Mouse (Mus musculus) thymus, adult 2 months (tissue): ENCODE data around the gene Fam20a. TPM values are rescaled to one million over a fixed set of nuclear protein-coding genes. Genes with fewer than 3 reads are reported as not detected.
A peak's percentile ranks its signal among the peaks of the same experiment; 100 is the strongest.

Experiments
- DNase-seq: peaks from one replicate; pipeline ENCODE4 v3.0.0; 2021
- H3K27ac ChIP-seq: fragments of 200-500 bp; 2 replicates; pipeline ENCODE4 v1.5.1; 2012; ENCODE audit warnings: low read length, control low read depth; ENCODE audit not compliant: control insufficient read depth, insufficient read depth
- H3K27me3 ChIP-seq: fragments of 200-500 bp; 2 replicates; pipeline ENCODE4 v1.6.1; 2012; ENCODE audit warnings: mild to moderate bottlenecking, low read length, moderate library complexity, mixed read lengths; ENCODE audit not compliant: control insufficient read depth, insufficient read depth
- H3K36me3 ChIP-seq: fragments of 200-500 bp; 2 replicates; pipeline ENCODE4 v1.6.1; 2012; ENCODE audit warnings: mild to moderate bottlenecking, low read length, moderate library complexity; ENCODE audit not compliant: control insufficient read depth, insufficient read depth
- H3K4me1 ChIP-seq: fragments of 200-500 bp; replicated peaks from 2 replicates; pipeline ENCODE4 v1.6.1; 2012; ENCODE audit warnings: low read length; ENCODE audit not compliant: control insufficient read depth, insufficient read depth
- H3K4me3 ChIP-seq: fragments of 200-500 bp; 2 replicates; pipeline ENCODE4 v1.5.1; 2012; ENCODE audit warnings: mild to moderate bottlenecking, low read length, control low read depth, moderate library complexity; ENCODE audit not compliant: control insufficient read depth, insufficient read depth
- CTCF ChIP-seq: fragments of 200-500 bp; IDR thresholded peaks from 2 replicates; pipeline ENCODE4 v1.5.1; 2012; ENCODE audit warnings: mild to moderate bottlenecking, control low read depth, low read length, moderate library complexity, borderline replicate concordance; ENCODE audit not compliant: control insufficient read depth, poor library complexity, insufficient read depth; ENCODE audit errors: extremely low read depth
- POLR2A ChIP-seq: fragments of 200-500 bp; IDR thresholded peaks from 2 replicates; pipeline ENCODE4 v1.6.1; 2012; ENCODE audit warnings: mild to moderate bottlenecking, low read length, control low read depth, moderate library complexity; ENCODE audit not compliant: control insufficient read depth, poor library complexity, insufficient read depth; ENCODE audit errors: extremely low read depth
- WGBS: fragments of 180-500 bp; shearing (Covaris S2); methylation state at CpG from one replicate; pipeline ENCODE4 v1.1.7; 2018; 5-methylcytosine and 5-hydroxymethylcytosine counted together
- polyA plus RNA-seq: library from polyadenylated mRNA; depleted of rRNA; stranded (reverse); fragments of >200 nt; gene quantifications from 2 replicates; pipeline ENCODE4 v1.2.3, GENCODE M21; 2012; rRNA removed

The Fam20a gene
- 2.8 and 3.2 TPM in 2 replicates for polyA plus RNA-seq

DNA sequence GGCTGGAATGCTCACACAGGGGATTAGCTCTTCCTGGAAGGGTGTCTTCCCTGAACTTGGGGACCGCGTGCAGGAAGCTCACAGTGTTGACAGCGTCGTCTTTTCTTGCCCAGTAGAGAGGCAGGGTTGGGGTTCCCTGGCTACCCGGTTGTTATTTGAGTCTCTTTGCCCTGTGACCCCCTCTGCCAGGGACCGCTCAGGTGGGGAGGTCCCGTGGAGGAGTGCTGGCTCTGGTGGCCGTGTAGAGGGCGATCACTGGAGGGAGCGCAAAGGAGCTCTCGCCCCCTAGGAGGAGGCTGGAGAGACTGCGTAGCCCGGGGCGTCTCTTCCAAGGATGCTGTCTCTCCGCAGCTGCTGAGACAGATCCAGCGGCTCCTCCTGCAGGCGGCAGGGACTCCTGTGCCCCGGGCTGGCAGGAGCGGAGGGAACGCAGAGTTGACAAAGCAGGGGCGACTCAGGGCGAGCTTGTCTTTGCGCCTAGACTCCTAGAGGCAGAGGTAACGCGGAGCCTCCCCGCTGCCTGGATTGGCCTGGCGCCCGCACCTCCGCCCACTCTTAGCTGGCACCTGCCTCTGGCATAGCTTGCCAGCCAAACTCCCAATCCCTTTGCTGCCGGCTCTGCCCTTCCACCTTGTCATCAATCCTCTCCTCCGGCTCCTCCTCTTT lies at the start of gene Fam20a:
TSS of gene Fam20a (minus strand) at position 499 of the 666 bp plus-strand sequence.
- Histone ChIP-seq H3K36me3 (no peaks in the 10 kb centered on the region), H3K4me1 (no peaks in the 10 kb centered on the region), H3K27ac (no peak within 1 kb of the TSS), H3K4me3 (peak within 1 kb of the TSS; percentile 19), H3K27me3 (peaks cover 14% of the 10 kb centered on the region; the same call in 1 of the 2 replicates)
- TF ChIP-seq CTCF (no peak), POLR2A (no peak)
- 3% methylated on average over 30 of the region's 31 CpGs for WGBS
- no peak for DNase-seq

DNA sequence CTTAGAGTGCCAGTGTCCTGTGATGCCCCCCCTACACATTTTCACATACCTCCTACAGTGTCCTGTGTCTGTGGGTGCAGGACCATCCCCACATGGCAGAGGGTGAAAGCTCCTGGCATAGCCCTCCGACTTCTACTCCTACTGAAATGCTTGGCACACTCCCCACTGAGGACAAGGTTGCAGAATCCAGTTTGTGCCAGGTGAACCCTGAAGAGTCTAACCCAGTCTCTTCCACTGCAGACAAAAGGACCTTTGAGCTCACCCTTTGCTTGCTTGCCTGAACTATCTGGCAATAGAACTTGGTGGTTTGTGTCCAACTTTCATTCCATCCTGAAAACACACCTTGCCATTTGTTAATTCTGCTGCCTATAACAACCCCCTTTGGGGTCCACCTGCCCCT lies 49.3 kb upstream of the Fam20a start:
- 94% methylated on average over 1 of the region's 1 CpGs for WGBS
- H3K4me1 ChIP-seq, result peaks cover 7% of the 10 kb centered on the region; the same call in 1 of the 2 replicates
- TF ChIP-seq CTCF, result no peak
- no peak overlapping the region for H3K27ac ChIP-seq
- H3K4me3 ChIP-seq, result no peak overlapping the region
- DNase-seq, result no peak
- H3K36me3 ChIP-seq, result no peaks in the 10 kb centered on the region
- H3K27me3 ChIP-seq, result no peaks in the 10 kb centered on the region

DNA sequence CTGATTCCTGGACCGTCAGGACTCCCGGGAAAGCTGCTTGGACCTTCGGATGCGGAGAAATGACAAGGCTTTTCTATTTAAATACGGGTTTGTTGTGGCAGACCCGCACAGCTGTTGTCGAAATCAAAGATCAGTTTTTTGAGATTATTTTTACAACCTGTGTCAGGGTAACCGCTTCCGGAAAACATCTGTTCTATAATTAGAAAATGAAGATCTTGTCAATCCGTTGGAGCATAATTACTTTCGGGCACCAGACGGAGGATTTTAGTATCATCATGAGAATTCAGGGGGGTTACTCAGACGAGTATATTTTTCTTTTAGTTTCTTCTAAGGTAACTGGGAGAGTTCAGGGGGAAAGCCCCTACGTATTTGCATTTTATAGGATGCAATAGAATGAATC lies 48.1 kb upstream of the Fam20a start:
- Histone ChIP-seq H3K27ac (no peak overlapping the region), H3K4me1 (peaks cover 7% of the 10 kb centered on the region; the same call in 1 of the 2 replicates), H3K36me3 (no peaks in the 10 kb centered on the region), H3K4me3 (no peak overlapping the region), H3K27me3 (no peaks in the 10 kb centered on the region)
- DNase-seq, result no peak
- WGBS, result 69% methylated on average over 14 of the region's 14 CpGs
- TF ChIP-seq POLR2A (no peak), CTCF (no peak)

DNA sequence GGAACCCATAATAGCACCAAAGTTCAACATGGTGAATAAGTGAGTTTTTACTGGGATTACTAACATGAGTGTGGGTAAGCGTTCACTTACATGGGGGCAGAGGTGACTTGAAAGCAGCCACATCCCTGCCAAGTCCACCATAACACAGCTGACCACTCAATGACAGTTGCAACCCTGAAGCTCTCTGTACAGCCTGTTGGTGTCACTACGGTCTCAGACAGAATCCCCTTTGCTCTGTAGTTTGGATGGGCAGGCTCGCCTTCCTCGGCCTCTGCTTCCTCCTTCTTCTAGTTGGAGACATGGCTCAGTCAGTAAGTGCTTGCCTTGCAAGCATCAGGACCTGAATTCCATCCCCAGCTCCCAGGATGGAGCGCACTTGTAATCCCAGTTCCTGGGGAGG lies 47.0 kb upstream of the Fam20a start:
- no peaks in the 10 kb centered on the region for H3K36me3 ChIP-seq
- no peak for TF ChIP-seq POLR2A
- no peak for TF ChIP-seq CTCF

DNA sequence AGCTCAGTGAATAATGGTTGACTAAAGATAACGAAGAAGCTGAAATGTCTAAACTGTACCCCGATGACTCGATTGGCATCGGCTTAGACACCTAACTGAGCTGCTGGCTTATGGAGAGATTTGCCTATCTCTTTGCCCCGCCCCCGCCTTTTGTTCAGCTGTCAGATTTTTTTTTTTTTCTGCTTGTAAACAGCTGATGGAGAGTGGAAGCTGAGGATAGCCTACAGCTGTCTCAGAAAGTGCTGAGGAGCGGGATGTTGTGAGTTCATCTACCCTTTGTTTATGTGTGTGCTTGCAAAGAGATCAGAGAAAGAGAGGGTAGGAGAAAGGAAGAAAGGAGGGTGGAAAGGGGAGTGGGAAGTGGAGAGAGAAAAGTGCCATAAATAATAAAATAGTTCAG lies 38.0 kb upstream of the Fam20a start:
- Histone ChIP-seq H3K36me3 (no peaks in the 10 kb centered on the region), H3K4me3 (no peak overlapping the region), H3K27ac (no peak overlapping the region), H3K27me3 (no peaks in the 10 kb centered on the region), H3K4me1 (no peaks in the 10 kb centered on the region)
- no peak for DNase-seq
- WGBS, result 96% methylated on average over 7 of the region's 7 CpGs
- no peak for TF ChIP-seq CTCF
- no peak for TF ChIP-seq POLR2A

More for the DNA sequence above, 47.0 kb upstream of the Fam20a start:
- DNase-seq, result no peak
- Histone ChIP-seq H3K4me1 (peaks cover 7% of the 10 kb centered on the region; the same call in 1 of the 2 replicates), H3K27me3 (no peaks in the 10 kb centered on the region), H3K4me3 (no peak overlapping the region), H3K27ac (no peak overlapping the region)
- 69% methylated on average over 5 of the region's 5 CpGs for WGBS

DNA sequence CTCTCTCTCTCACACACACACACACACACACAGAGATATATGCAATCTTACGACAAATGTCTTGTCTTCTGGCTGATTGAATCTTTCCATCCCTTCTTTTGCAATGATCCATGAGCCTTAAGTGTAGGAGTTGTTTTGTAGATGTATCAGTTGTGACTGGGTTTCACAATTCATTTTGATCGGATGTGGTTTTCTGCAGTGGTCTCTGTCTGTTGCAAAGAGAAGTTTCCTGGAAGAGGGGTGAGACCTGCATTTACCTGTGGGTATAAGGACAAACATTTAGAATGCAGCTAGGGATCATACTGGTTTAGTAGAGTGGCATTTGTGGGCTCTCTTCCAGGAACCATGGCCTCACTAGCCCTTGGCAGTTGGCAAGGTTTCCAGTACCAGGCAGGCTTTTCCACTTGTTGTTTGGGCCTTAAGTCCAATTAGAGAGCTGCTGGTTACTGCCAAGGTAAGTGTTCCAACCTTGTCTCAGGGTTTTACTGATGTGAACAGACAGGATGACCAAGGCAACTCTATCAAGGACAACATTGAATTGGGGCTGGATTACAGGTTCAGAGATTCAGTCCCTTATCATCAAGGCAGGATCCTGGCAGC lies 36.6 kb upstream of the Fam20a start:
- H3K27ac ChIP-seq, result no peak overlapping the region
- H3K27me3 ChIP-seq, result no peaks in the 10 kb centered on the region
- no peak overlapping the region for H3K4me3 ChIP-seq
- no peak for TF ChIP-seq CTCF
- no peak for TF ChIP-seq POLR2A
- WGBS, result 60% methylated on average over 2 of the region's 2 CpGs
- H3K36me3 ChIP-seq, result no peaks in the 10 kb centered on the region
- no peak for DNase-seq
- no peaks in the 10 kb centered on the region for H3K4me1 ChIP-seq

DNA sequence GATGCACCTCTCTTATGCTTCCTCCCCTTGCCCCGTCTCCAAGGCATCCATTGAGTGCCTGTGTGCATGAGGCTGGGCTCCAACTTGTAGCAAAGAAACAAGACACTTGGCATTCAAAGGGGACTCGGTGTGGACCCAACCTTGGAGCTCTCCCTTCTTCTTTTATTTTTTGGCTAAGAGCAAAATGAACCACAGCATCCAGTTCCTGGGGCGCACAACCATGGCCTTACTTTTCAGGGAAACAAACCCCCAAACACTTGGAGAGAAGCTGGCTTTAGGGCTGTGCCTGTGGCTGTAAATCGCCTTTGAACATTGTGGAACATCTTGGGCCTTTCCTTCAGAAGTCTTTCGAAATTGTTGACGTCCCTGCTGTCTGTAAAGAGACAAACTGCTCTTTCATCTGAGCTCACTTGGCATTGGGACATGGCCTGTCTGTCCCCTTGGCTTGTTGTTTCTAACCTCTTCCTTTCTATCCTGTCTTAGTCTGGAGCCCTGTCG lies 32.1 kb upstream of the Fam20a start:
- Histone ChIP-seq H3K27me3 (no peaks in the 10 kb centered on the region), H3K36me3 (no peaks in the 10 kb centered on the region), H3K4me3 (no peak overlapping the region), H3K27ac (no peak overlapping the region), H3K4me1 (no peaks in the 10 kb centered on the region)
- WGBS, result 95% methylated on average over 7 of the region's 7 CpGs
- DNase-seq, result no peak
- TF ChIP-seq POLR2A, result no peak
- TF ChIP-seq CTCF, result no peak
